Mouse (Mus musculus): ENCODE data around the gene Fryl. TPM values are rescaled to one million over a fixed set of nuclear protein-coding genes. Genes with fewer than 3 reads are reported as not detected.

The Fryl gene
- polyA plus RNA-seq, 1 experiment from 2014 or later: 32.4 TPM

- Histone ChIP-seq H3K4me2 (ENCODE audit: low read length) (no peak overlapping the region), H3K27me3 (replicated peaks; ENCODE audit: control insufficient read depth, insufficient read depth, low read length) (no peaks in the 10 kb centered on the region), H3K4me3 (ENCODE audit: low read depth, low read length) (no peak overlapping the region), H3K4me1 (ENCODE audit: control insufficient read depth, insufficient read depth, low read length) (peaks cover 14% of the 10 kb centered on the region), H3K36me3 (ENCODE audit: control insufficient read depth, insufficient read depth, low read length) (no peaks in the 10 kb centered on the region), H3K27ac (ENCODE audit: low read depth, low read length) (no peak overlapping the region), H3K9me3 (replicated peaks; ENCODE audit: control insufficient read depth, low read length) (no peaks in the 10 kb centered on the region), H3K9ac (ENCODE audit: low read length) (no peak overlapping the region)
- 88% methylated on average over 12 of the region's 12 CpGs for WGBS
- ATAC-seq: no peak
- no peak for DNase-seq (ENCODE audit: low spot score)
Observed at GRCm38 (mm10) chr5:73175377-73176147, 80.9 kb downstream of the Fryl start.

- no peaks in the 10 kb centered on the region for H3K9me3 ChIP-seq (replicated peaks; ENCODE audit: control insufficient read depth, low read length)
- no peak for DNase-seq (ENCODE audit: low spot score)
- no peak overlapping the region for H3K4me3 ChIP-seq (ENCODE audit: low read depth, low read length)
- H3K36me3 ChIP-seq (ENCODE audit: control insufficient read depth, insufficient read depth, low read length): no peaks in the 10 kb centered on the region
- ATAC-seq: no peak
- no peak overlapping the region for H3K9ac ChIP-seq (ENCODE audit: low read length)
- no peak overlapping the region for H3K27ac ChIP-seq (ENCODE audit: low read depth, low read length)
- H3K4me1 ChIP-seq (ENCODE audit: control insufficient read depth, insufficient read depth, low read length): peaks cover 26% of the 10 kb centered on the region
- H3K4me2 ChIP-seq (ENCODE audit: low read length): no peak overlapping the region
- WGBS: 64% methylated on average over 12 of the region's 12 CpGs
- H3K27me3 ChIP-seq (replicated peaks; ENCODE audit: control insufficient read depth, insufficient read depth, low read length): no peaks in the 10 kb centered on the region
Observed at GRCm38 (mm10) chr5:73171876-73172480, 84.4 kb downstream of the Fryl start.

- H3K4me2 ChIP-seq (ENCODE audit: low read length): no peak overlapping the region
- no peak overlapping the region for H3K4me3 ChIP-seq (ENCODE audit: low read depth, low read length)
- H3K4me1 ChIP-seq (ENCODE audit: control insufficient read depth, insufficient read depth, low read length): peaks cover 26% of the 10 kb centered on the region
- no peak overlapping the region for H3K9ac ChIP-seq (ENCODE audit: low read length)
- no peaks in the 10 kb centered on the region for H3K36me3 ChIP-seq (ENCODE audit: control insufficient read depth, insufficient read depth, low read length)
- DNase-seq (ENCODE audit: low spot score): peak; percentile 76
- ATAC-seq: peak; percentile 64
- 12% methylated on average over 1 of the region's 1 CpGs for WGBS
- H3K27me3 ChIP-seq (replicated peaks; ENCODE audit: control insufficient read depth, insufficient read depth, low read length): no peaks in the 10 kb centered on the region
- H3K27ac ChIP-seq (ENCODE audit: low read depth, low read length): no peak overlapping the region
- H3K9me3 ChIP-seq (replicated peaks; ENCODE audit: control insufficient read depth, low read length): no peaks in the 10 kb centered on the region
Observed at GRCm38 (mm10) chr5:73171203-73171602, 85.2 kb downstream of the Fryl start.

- Histone ChIP-seq H3K27ac (ENCODE audit: low read depth, low read length) (no peak overlapping the region), H3K4me2 (ENCODE audit: low read length) (no peak overlapping the region), H3K4me1 (ENCODE audit: control insufficient read depth, insufficient read depth, low read length) (peaks cover 29% of the 10 kb centered on the region), H3K36me3 (ENCODE audit: control insufficient read depth, insufficient read depth, low read length) (no peaks in the 10 kb centered on the region), H3K27me3 (replicated peaks; ENCODE audit: control insufficient read depth, insufficient read depth, low read length) (no peaks in the 10 kb centered on the region), H3K9me3 (replicated peaks; ENCODE audit: control insufficient read depth, low read length) (no peaks in the 10 kb centered on the region), H3K4me3 (ENCODE audit: low read depth, low read length) (no peak overlapping the region), H3K9ac (ENCODE audit: low read length) (no peak overlapping the region)
- DNase-seq (ENCODE audit: low spot score): no peak
- no peak for ATAC-seq
- 67% methylated on average over 5 of the region's 5 CpGs for WGBS
Observed at GRCm38 (mm10) chr5:73168769-73169272, 87.6 kb downstream of the Fryl start.

- no peak overlapping the region; the same call in 1 of the 2 replicates for H3K27ac ChIP-seq (ENCODE audit: low read depth, low read length)
- no peak overlapping the region for H3K9ac ChIP-seq (ENCODE audit: low read length)
- peaks cover 31% of the 10 kb centered on the region for H3K4me1 ChIP-seq (ENCODE audit: control insufficient read depth, insufficient read depth, low read length)
Observed at GRCm38 (mm10) chr5:73167976-73168768, 88.2 kb downstream of the Fryl start.

GRCm38 (mm10) chr5:73163970-73164369 lies 92.4 kb downstream of the Fryl start:
- no peak overlapping the region for H3K4me3 ChIP-seq (ENCODE audit: low read depth, low read length)
- no peak overlapping the region for H3K4me2 ChIP-seq (ENCODE audit: low read length)
- no peaks in the 10 kb centered on the region for H3K27me3 ChIP-seq (replicated peaks; ENCODE audit: control insufficient read depth, insufficient read depth, low read length)
- no peaks in the 10 kb centered on the region for H3K36me3 ChIP-seq (ENCODE audit: control insufficient read depth, insufficient read depth, low read length)
- H3K27ac ChIP-seq (ENCODE audit: low read depth, low read length): peak overlapping the region; percentile 1; the same call in 1 of the 2 replicates
- ATAC-seq (no peak), DNase-seq (ENCODE audit: low spot score) (peak; percentile 53)
- H3K9me3 ChIP-seq (replicated peaks; ENCODE audit: control insufficient read depth, low read length): no peaks in the 10 kb centered on the region
- WGBS: 16% methylated on average over 6 of the region's 6 CpGs
- peaks cover 16% of the 10 kb centered on the region for H3K4me1 ChIP-seq (ENCODE audit: control insufficient read depth, insufficient read depth, low read length)
- H3K9ac ChIP-seq (ENCODE audit: low read length): no peak overlapping the region

More at GRCm38 (mm10) chr5:73167976-73168768, 88.2 kb downstream of the Fryl start:
- 56% methylated on average over 18 of the region's 18 CpGs for WGBS
- H3K9me3 ChIP-seq (replicated peaks; ENCODE audit: control insufficient read depth, low read length): no peaks in the 10 kb centered on the region
- H3K27me3 ChIP-seq (replicated peaks; ENCODE audit: control insufficient read depth, insufficient read depth, low read length): no peaks in the 10 kb centered on the region
- no peaks in the 10 kb centered on the region for H3K36me3 ChIP-seq (ENCODE audit: control insufficient read depth, insufficient read depth, low read length)
- DNase-seq (ENCODE audit: low spot score): peak; percentile 68
- no peak overlapping the region for H3K4me3 ChIP-seq (ENCODE audit: low read depth, low read length)
- ATAC-seq: peak; percentile 55; the same call in 1 of the 2 replicates
- H3K4me2 ChIP-seq (ENCODE audit: low read length): 0 out of 2 replicates have a peak overlapping the region, but pooled peaks have one; percentile 1

- Histone ChIP-seq H3K9ac (ENCODE audit: low read length) (no peak overlapping the region), H3K9me3 (replicated peaks; ENCODE audit: control insufficient read depth, low read length) (no peaks in the 10 kb centered on the region), H3K4me3 (ENCODE audit: low read depth, low read length) (no peak overlapping the region), H3K27me3 (replicated peaks; ENCODE audit: control insufficient read depth, insufficient read depth, low read length) (no peaks in the 10 kb centered on the region), H3K4me2 (ENCODE audit: low read length) (no peak overlapping the region), H3K27ac (ENCODE audit: low read depth, low read length) (no peak overlapping the region), H3K36me3 (ENCODE audit: control insufficient read depth, insufficient read depth, low read length) (no peaks in the 10 kb centered on the region), H3K4me1 (ENCODE audit: control insufficient read depth, insufficient read depth, low read length) (peaks cover 5% of the 10 kb centered on the region)
- ATAC-seq (no peak), DNase-seq (ENCODE audit: low spot score) (no peak)
- 87% methylated on average over 2 of the region's 2 CpGs for WGBS
Observed at GRCm38 (mm10) chr5:73162492-73162891, 93.9 kb downstream of the Fryl start.

- no peak overlapping the region for H3K4me3 ChIP-seq (ENCODE audit: low read depth, low read length)
- 74% methylated on average over 9 of the region's 9 CpGs for WGBS
- H3K9ac ChIP-seq (ENCODE audit: low read length): no peak overlapping the region
- no peaks in the 10 kb centered on the region for H3K36me3 ChIP-seq (ENCODE audit: control insufficient read depth, insufficient read depth, low read length)
- H3K27me3 ChIP-seq (replicated peaks; ENCODE audit: control insufficient read depth, insufficient read depth, low read length): no peaks in the 10 kb centered on the region
- ATAC-seq: no peak
- peaks cover 5% of the 10 kb centered on the region for H3K4me1 ChIP-seq (ENCODE audit: control insufficient read depth, insufficient read depth, low read length)
- H3K4me2 ChIP-seq (ENCODE audit: low read length): no peak overlapping the region
- H3K27ac ChIP-seq (ENCODE audit: low read depth, low read length): no peak overlapping the region
- H3K9me3 ChIP-seq (replicated peaks; ENCODE audit: control insufficient read depth, low read length): no peaks in the 10 kb centered on the region
- no peak for DNase-seq (ENCODE audit: low spot score)
Observed at GRCm38 (mm10) chr5:73160440-73160839, 96.0 kb downstream of the Fryl start.

All from forebrain, embryonic 14.5 days (tissue).